Mouse (Mus musculus) gastrocnemius, postnatal 25 days (tissue): Measurements from ENCODE around the gene Cldnd2. TPM values are rescaled to one million over a fixed set of nuclear protein-coding genes. Genes with fewer than 3 reads are reported as not detected.
"Not testable (repeated sequence)": the region's sequence is repeated elsewhere in the genome, so short reads cannot be mapped to it uniquely, and the experiment has no call there.

Experiments used
- DNase-seq: peaks from one replicate; pipeline ENCODE4 v3.0.0; 2022
- long read RNA-seq, 2 experiments: library from polyadenylated mRNA; stranded (forward); transcript quantifications; one replicate each; pipeline ENCODE4 v2.0.0; 2021
- total RNA-seq, 2 experiments: library from RNA; stranded (reverse); gene quantifications; 1 replicate in 1 of 2; 2 replicates in 1 of 2; pipeline ENCODE4 v1.2.3; 2021

Cldnd2 gene
- total RNA-seq: not detected
- long read RNA-seq, experiment 1: 0 reads
- long read RNA-seq, experiment 2: 0 reads

- DNase-seq: no peak
These were observed at the start of gene Cldnd2 for GRCm38 (mm10) chr7:43440482-43440881. Cldnd2 (plus strand) TSS chr7:43440782.

- no peak for DNase-seq
These were observed 48.0 kb upstream of the Cldnd2 start for GRCm38 (mm10) chr7:43392349-43393121.

- no peak for DNase-seq
These were observed 41.1 kb upstream of the Cldnd2 start for GRCm38 (mm10) chr7:43399501-43399900.

- DNase-seq: no peak
These were observed 37.9 kb upstream of the Cldnd2 start for GRCm38 (mm10) chr7:43402718-43403117.

GRCm38 (mm10) chr7:43407573-43407972 lies 33.0 kb upstream of the Cldnd2 start:
- DNase-seq: no peak

GRCm38 (mm10) chr7:43408131-43408553 lies 32.4 kb upstream of the Cldnd2 start, which contains the start of gene Siglecg:
Siglecg (plus strand) TSS chr7:43408204.
- DNase-seq: no peak

GRCm38 (mm10) chr7:43409084-43409483 lies 31.5 kb upstream of the Cldnd2 start:
- no peak for DNase-seq

GRCm38 (mm10) chr7:43411724-43412123 lies 28.9 kb upstream of the Cldnd2 start:
- DNase-seq: not testable (repeated sequence)

- no peak for DNase-seq
These were observed 23.3 kb upstream of the Cldnd2 start for GRCm38 (mm10) chr7:43417298-43417697.

GRCm38 (mm10) chr7:43422995-43423617 lies 17.5 kb upstream of the Cldnd2 start:
- DNase-seq: peak; percentile 57

GRCm38 (mm10) chr7:43423991-43424625 lies 16.5 kb upstream of the Cldnd2 start:
- no peak for DNase-seq

- no peak for DNase-seq
These were observed 13.2 kb upstream of the Cldnd2 start, which contains the start of gene Lim2 for GRCm38 (mm10) chr7:43427406-43427805. Lim2 (plus strand) TSS chr7:43427670.

- DNase-seq: no peak
These were observed 11.1 kb upstream of the Cldnd2 start for GRCm38 (mm10) chr7:43429500-43429899.

GRCm38 (mm10) chr7:43432891-43433290 lies 7.7 kb upstream of the Cldnd2 start:
- DNase-seq: no peak

- no peak for DNase-seq
These were observed 5.9 kb upstream of the Cldnd2 start for GRCm38 (mm10) chr7:43434676-43435075.

GRCm38 (mm10) chr7:43436341-43437255 lies 4.0 kb upstream of the Cldnd2 start, which contains the start of gene Nkg7:
Nkg7 (plus strand) TSS chr7:43437073.
- DNase-seq: no peak

GRCm38 (mm10) chr7:43438611-43439010 lies 2.0 kb upstream of the Cldnd2 start:
- no peak for DNase-seq

GRCm38 (mm10) chr7:43441071-43441470 lies 489 bp downstream of the Cldnd2 start:
- no peak for DNase-seq

- no peak for DNase-seq
These were observed 2.1 kb downstream of the Cldnd2 start for GRCm38 (mm10) chr7:43442684-43443083.

- peak; percentile 82 for DNase-seq
These were observed 2.7 kb downstream of the Cldnd2 start for GRCm38 (mm10) chr7:43443126-43443916.

GRCm38 (mm10) chr7:43443917-43444293 lies 3.3 kb downstream of the Cldnd2 start, which contains the start of the genes Etfb and Gm45233:
Etfb (plus strand) TSS chr7:43444083.
Gm45233 (plus strand) TSS chr7:43444128.
- DNase-seq: peak; percentile 97
